Mouse (Mus musculus): Measurements from ENCODE around the gene Olfr1360. TPM values are rescaled to one million over a fixed set of nuclear protein-coding genes. Genes with fewer than 3 reads are reported as not detected.

Gene Olfr1360
- polyA plus RNA-seq, 1 experiment: not detected

- Histone ChIP-seq H3K27ac (ENCODE audit: insufficient read depth, low read length) (peak overlapping the region; percentile 26; the same call in 1 of the 2 replicates), H3K4me1 (ENCODE audit: control insufficient read depth, insufficient read depth, insufficient read length) (no peaks in the 10 kb centered on the region), H3K4me3 (ENCODE audit: extremely low read depth, insufficient read depth, insufficient read length) (peak overlapping the region; percentile 52), H3K36me3 (ENCODE audit: control insufficient read depth, insufficient read depth, low read length) (no peaks in the 10 kb centered on the region), H3K27me3 (ENCODE audit: control insufficient read depth, insufficient read depth, low read length) (no peaks in the 10 kb centered on the region)
- peak; percentile 74 to 75 for DNase-seq (ENCODE audit: low read depth in 1 of 2, low spot score in 2 of 2)
- 5% methylated on average over 22 of the region's 22 CpGs for WGBS
- no peak for TF ChIP-seq POLR2A (IDR thresholded peaks at IDR 0.05; ENCODE audit: low read depth, low read length)
- no peak for TF ChIP-seq CTCF (IDR thresholded peaks at IDR 0.05; ENCODE audit: extremely low read depth, insufficient read depth, insufficient read length, insufficient replicate concordance)
Observed at GRCm38 (mm10) chr13:21710821-21711525, 33.8 kb upstream of the Olfr1360 start.

GRCm38 (mm10) chr13:21710031-21710711, 33.0 kb upstream of the Olfr1360 start:
- no peaks in the 10 kb centered on the region for H3K36me3 ChIP-seq (ENCODE audit: control insufficient read depth, insufficient read depth, low read length)
- WGBS: under 1% methylated on average over 32 of the region's 32 CpGs
- no peaks in the 10 kb centered on the region for H3K4me1 ChIP-seq (ENCODE audit: control insufficient read depth, insufficient read depth, insufficient read length)
- TF ChIP-seq CTCF (IDR thresholded peaks at IDR 0.05; ENCODE audit: extremely low read depth, insufficient read depth, insufficient read length, insufficient replicate concordance) (peak; percentile 71; the same call in 1 of the 2 replicates), POLR2A (IDR thresholded peaks at IDR 0.05; ENCODE audit: low read depth, low read length) (no peak)
- peak overlapping the region; percentile 70 for H3K4me3 ChIP-seq (ENCODE audit: extremely low read depth, insufficient read depth, insufficient read length)
- peak; percentile 78 to 86 for DNase-seq (ENCODE audit: low read depth in 1 of 2, low spot score in 2 of 2)
- H3K27ac ChIP-seq (ENCODE audit: insufficient read depth, low read length): peak overlapping the region; percentile 65
- no peaks in the 10 kb centered on the region for H3K27me3 ChIP-seq (ENCODE audit: control insufficient read depth, insufficient read depth, low read length)

DNA sequence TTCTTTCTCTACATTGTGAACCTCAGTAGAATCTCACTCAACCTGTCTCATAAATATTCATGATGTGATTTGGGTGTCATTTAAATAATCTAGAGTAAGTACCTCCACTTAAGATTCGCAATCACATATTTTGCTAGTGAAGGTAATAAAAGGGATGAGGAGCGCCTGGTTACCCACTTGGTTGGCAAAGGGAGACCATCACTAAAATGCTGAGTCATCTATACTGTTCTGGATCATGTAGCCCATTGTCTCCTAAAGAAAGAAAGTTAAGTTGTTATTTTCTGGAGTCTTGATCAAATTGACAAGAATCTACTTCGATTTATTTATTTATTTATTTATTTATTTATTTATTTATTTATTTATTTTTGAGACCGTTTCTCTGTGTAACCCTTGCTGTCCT, 29.5 kb upstream of the Olfr1360 start:
- no peaks in the 10 kb centered on the region for H3K4me1 ChIP-seq (ENCODE audit: control insufficient read depth, insufficient read depth, insufficient read length)
- no peak for DNase-seq (ENCODE audit: low read depth in 1 of 2, low spot score in 2 of 2)
- 74% methylated on average over 4 of the region's 4 CpGs for WGBS
- no peak overlapping the region for H3K4me3 ChIP-seq (ENCODE audit: extremely low read depth, insufficient read depth, insufficient read length)
- H3K27me3 ChIP-seq (ENCODE audit: control insufficient read depth, insufficient read depth, low read length): no peaks in the 10 kb centered on the region
- TF ChIP-seq POLR2A (IDR thresholded peaks at IDR 0.05; ENCODE audit: low read depth, low read length) (no peak), CTCF (IDR thresholded peaks at IDR 0.05; ENCODE audit: extremely low read depth, insufficient read depth, insufficient read length, insufficient replicate concordance) (no peak)
- H3K27ac ChIP-seq (ENCODE audit: insufficient read depth, low read length): no peak overlapping the region
- H3K36me3 ChIP-seq (ENCODE audit: control insufficient read depth, insufficient read depth, low read length): no peaks in the 10 kb centered on the region

GRCm38 (mm10) chr13:21697811-21698210, 20.6 kb upstream of the Olfr1360 start, which contains the start of gene Olfr1359:
Gene Olfr1359 (plus strand): TSS chr13:21698111.
- Histone ChIP-seq H3K27ac (ENCODE audit: insufficient read depth, low read length) (no peak within 1 kb of the TSS), H3K4me3 (ENCODE audit: extremely low read depth, insufficient read depth, insufficient read length) (no peak within 1 kb of the TSS), H3K27me3 (ENCODE audit: control insufficient read depth, insufficient read depth, low read length) (no peaks in the 10 kb centered on the region), H3K36me3 (ENCODE audit: control insufficient read depth, insufficient read depth, low read length) (no peaks in the 10 kb centered on the region), H3K4me1 (ENCODE audit: control insufficient read depth, insufficient read depth, insufficient read length) (no peaks in the 10 kb centered on the region)
- no peak for DNase-seq (ENCODE audit: low read depth in 1 of 2, low spot score in 2 of 2)
- TF ChIP-seq POLR2A (IDR thresholded peaks at IDR 0.05; ENCODE audit: low read depth, low read length): no peak
- TF ChIP-seq CTCF (IDR thresholded peaks at IDR 0.05; ENCODE audit: extremely low read depth, insufficient read depth, insufficient read length, insufficient replicate concordance): no peak

DNA sequence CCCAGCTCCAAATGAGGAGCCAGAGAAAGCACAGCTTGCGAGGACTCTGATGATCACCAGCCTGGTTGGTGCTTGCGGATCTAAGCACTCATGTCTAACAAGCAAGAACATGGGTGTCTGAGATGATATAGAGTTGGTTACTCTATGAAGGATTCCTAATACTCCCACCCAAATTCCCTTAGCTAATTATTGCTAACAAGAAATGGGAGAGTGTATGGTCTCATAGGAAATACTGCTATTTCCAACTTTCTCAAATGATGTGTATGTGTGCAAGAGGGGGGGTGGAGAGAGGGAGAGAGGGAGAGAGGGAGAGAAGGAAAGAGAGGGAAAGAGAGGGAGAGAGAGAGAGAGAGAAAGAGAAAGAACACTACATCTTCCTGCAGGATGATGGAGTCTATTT, 13.9 kb downstream of the Olfr1360 start, which contains the start of gene Olfr1361:
Gene Olfr1361 (minus strand): TSS at position 101 of the 400 bp plus-strand sequence.
- Histone ChIP-seq H3K27me3 (ENCODE audit: control insufficient read depth, insufficient read depth, low read length) (no peaks in the 10 kb centered on the region), H3K36me3 (ENCODE audit: control insufficient read depth, insufficient read depth, low read length) (no peaks in the 10 kb centered on the region), H3K27ac (ENCODE audit: insufficient read depth, low read length) (no peak within 1 kb of the TSS), H3K4me3 (ENCODE audit: extremely low read depth, insufficient read depth, insufficient read length) (no peak within 1 kb of the TSS), H3K4me1 (ENCODE audit: control insufficient read depth, insufficient read depth, insufficient read length) (no peaks in the 10 kb centered on the region)
- TF ChIP-seq POLR2A (IDR thresholded peaks at IDR 0.05; ENCODE audit: low read depth, low read length) (no peak), CTCF (IDR thresholded peaks at IDR 0.05; ENCODE audit: extremely low read depth, insufficient read depth, insufficient read length, insufficient replicate concordance) (no peak)
- WGBS: 83% methylated on average over 2 of the region's 2 CpGs
- no peak for DNase-seq (ENCODE audit: low read depth in 1 of 2, low spot score in 2 of 2)

GRCm38 (mm10) chr13:21642418-21642817, 34.8 kb downstream of the Olfr1360 start, which contains the start of gene Olfr11:
Gene Olfr11 (minus strand): TSS chr13:21642518.
- DNase-seq (ENCODE audit: low read depth in 1 of 2, low spot score in 2 of 2): no peak
- Histone ChIP-seq H3K27me3 (ENCODE audit: control insufficient read depth, insufficient read depth, low read length) (no peaks in the 10 kb centered on the region), H3K4me1 (ENCODE audit: control insufficient read depth, insufficient read depth, insufficient read length) (no peaks in the 10 kb centered on the region), H3K36me3 (ENCODE audit: control insufficient read depth, insufficient read depth, low read length) (no peaks in the 10 kb centered on the region), H3K27ac (ENCODE audit: insufficient read depth, low read length) (no peak within 1 kb of the TSS), H3K4me3 (ENCODE audit: extremely low read depth, insufficient read depth, insufficient read length) (no peak within 1 kb of the TSS; the same call in 1 of the 2 replicates)
- TF ChIP-seq CTCF (IDR thresholded peaks at IDR 0.05; ENCODE audit: extremely low read depth, insufficient read depth, insufficient read length, insufficient replicate concordance): no peak
- TF ChIP-seq POLR2A (IDR thresholded peaks at IDR 0.05; ENCODE audit: low read depth, low read length): no peak
- WGBS: 82% methylated on average over 2 of the region's 2 CpGs

Other genes with a start within 250 kb of the Olfr1360 start
- gene Pgbd1, start 236.3 kb downstream of the Olfr1360 start, polyA plus RNA-seq (2012; rRNA removed): 0.13 and 0.28 TPM in 2 replicates
- gene Zscan26, start 223.7 kb downstream of the Olfr1360 start, polyA plus RNA-seq (2012; rRNA removed): 6.7 and 8.5 TPM in 2 replicates
- not detected in 2 replicates for gene Nkapl, start 208.9 kb downstream of the Olfr1360 start, polyA plus RNA-seq (2012; rRNA removed)
- gene Zkscan4, start 198.5 kb downstream of the Olfr1360 start, polyA plus RNA-seq (2012; rRNA removed): 0.29 and 0.34 TPM in 2 replicates
- not detected in 2 replicates for gene Gm10065, start 198.0 kb downstream of the Olfr1360 start, polyA plus RNA-seq (2012; rRNA removed)
- 0.13 and 0.16 TPM in 2 replicates for gene AK157302, start 182.2 kb downstream of the Olfr1360 start, polyA plus RNA-seq (2012; rRNA removed)
- gene Gm11273, start 176.0 kb downstream of the Olfr1360 start, polyA plus RNA-seq (2012; rRNA removed): 3.2 and 4.5 TPM in 2 replicates
- 1.6 and 2.0 TPM in 2 replicates for gene Zkscan8, start 146.3 kb downstream of the Olfr1360 start, polyA plus RNA-seq (2012; rRNA removed)
- not detected in 2 replicates for gene Olfr1366, start 134.6 kb downstream of the Olfr1360 start, polyA plus RNA-seq (2012; rRNA removed)
- not detected in 2 replicates for gene Olfr1535, start 117.5 kb downstream of the Olfr1360 start, polyA plus RNA-seq (2012; rRNA removed)
- not detected in 2 replicates for gene Olfr1364, start 95.6 kb downstream of the Olfr1360 start, polyA plus RNA-seq (2012; rRNA removed)
- not detected in 2 replicates for gene Olfr1362, start 63.4 kb downstream of the Olfr1360 start, polyA plus RNA-seq (2012; rRNA removed)
- gene Olfr11, start 34.9 kb downstream of the Olfr1360 start, polyA plus RNA-seq (2012; rRNA removed): not detected in 2 replicates
- not detected in 2 replicates for gene Olfr1361, start 14.0 kb downstream of the Olfr1360 start, polyA plus RNA-seq (2012; rRNA removed)
- not detected in 2 replicates for gene Olfr1359, start 20.7 kb upstream of the Olfr1360 start, polyA plus RNA-seq (2012; rRNA removed)
- gene Hist1h2bl, start 38.7 kb upstream of the Olfr1360 start, polyA plus RNA-seq (2012; rRNA removed): 18.0 and 18.4 TPM in 2 replicates
- gene Hist1h2ai, start 39.0 kb upstream of the Olfr1360 start, polyA plus RNA-seq (2012; rRNA removed): 40.4 and 81.0 TPM in 2 replicates
- 81.3 and 147 TPM in 2 replicates for gene Hist1h3h, start 40.3 kb upstream of the Olfr1360 start, polyA plus RNA-seq (2012; rRNA removed)
- 6.5 and 12.9 TPM in 2 replicates for gene Hist1h2bm, start 44.6 kb upstream of the Olfr1360 start, polyA plus RNA-seq (2012; rRNA removed)
- gene Hist1h4j, start 57.7 kb upstream of the Olfr1360 start, polyA plus RNA-seq (2012; rRNA removed): 9.1 and 9.5 TPM in 2 replicates
- gene Hist1h4k, start 73.1 kb upstream of the Olfr1360 start, polyA plus RNA-seq (2012; rRNA removed): 82.1 and 92.4 TPM in 2 replicates
- 51.8 and 65.5 TPM in 2 replicates for gene Hist1h2ak, start 76.4 kb upstream of the Olfr1360 start, polyA plus RNA-seq (2012; rRNA removed)
- gene Hist1h2bn, start 76.7 kb upstream of the Olfr1360 start, polyA plus RNA-seq (2012; rRNA removed): 8.0 and 29.0 TPM in 2 replicates
- gene Hist1h1b, start 103.2 kb upstream of the Olfr1360 start, polyA plus RNA-seq (2012; rRNA removed): 2.3 and 3.2 TPM in 2 replicates
- gene Hist1h3i, start 106.0 kb upstream of the Olfr1360 start, polyA plus RNA-seq (2012; rRNA removed): 77.1 and 125 TPM in 2 replicates
- 15.5 and 52.1 TPM in 2 replicates for gene Hist1h2an, start 109.8 kb upstream of the Olfr1360 start, polyA plus RNA-seq (2012; rRNA removed)
- 1.7 and 13.4 TPM in 2 replicates for gene Hist1h2bp, start 110.1 kb upstream of the Olfr1360 start, polyA plus RNA-seq (2012; rRNA removed)
- gene Hist1h2bq, start 132.8 kb upstream of the Olfr1360 start, polyA plus RNA-seq (2012; rRNA removed): 32.5 and 59.8 TPM in 2 replicates
- not detected in 2 replicates for gene Hist1h2ao, start 133.1 kb upstream of the Olfr1360 start, polyA plus RNA-seq (2012; rRNA removed)
- gene Hist1h4m, start 134.3 kb upstream of the Olfr1360 start, polyA plus RNA-seq (2012; rRNA removed): not detected in 2 replicates
- gene Hist1h4n, start 154.8 kb upstream of the Olfr1360 start, polyA plus RNA-seq (2012; rRNA removed): 61.9 and 76.0 TPM in 2 replicates
- 366 and 1,278 TPM in 2 replicates for gene Hist1h2ap, start 156.1 kb upstream of the Olfr1360 start, polyA plus RNA-seq (2012; rRNA removed)
- gene Hist1h2br, start 156.3 kb upstream of the Olfr1360 start, polyA plus RNA-seq (2012; rRNA removed): 28.5 and 55.0 TPM in 2 replicates